Mouse (Mus musculus): Measurements from ENCODE around the gene Col3a1.

DNA sequence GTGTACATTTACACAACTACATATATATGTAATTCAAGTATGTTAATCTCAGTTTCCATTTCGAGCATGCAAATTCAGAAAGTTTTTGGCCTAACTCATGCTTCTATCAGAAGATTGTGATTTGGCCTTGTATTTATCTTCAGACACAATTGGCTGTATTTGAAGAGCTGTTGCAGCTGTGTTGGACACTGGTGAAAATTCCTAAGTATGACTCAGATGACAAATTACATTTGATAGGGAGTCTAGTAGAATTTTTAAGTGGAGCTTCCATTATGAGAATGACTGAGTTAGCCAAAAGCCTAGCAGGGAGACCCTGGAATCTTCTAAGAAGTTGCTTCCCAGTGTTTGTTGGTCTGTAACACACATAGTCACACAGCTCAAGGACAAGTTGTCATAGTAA, 7.1 kb upstream of the Col3a1 start:
- TF ChIP-seq CTCF (IDR thresholded peaks at IDR 0.05; ENCODE audit: insufficient read depth, low read length) (no peak), POLR2A (IDR thresholded peaks at IDR 0.05; ENCODE audit: borderline replicate concordance, extremely low read depth, low read depth, low read length) (no peak)

All from lung, adult 2 months (tissue).